Mouse (Mus musculus): ENCODE results near the gene Scrt2. TPM values are rescaled to one million over a fixed set of nuclear protein-coding genes. Genes with fewer than 3 reads are reported as not detected.

Gene Scrt2
- polyA plus RNA-seq, 2 experiments = 0.36 TPM; not detected in 1

GRCm38 (mm10) chr2:152048981-152049441 lies 32.3 kb upstream of the Scrt2 start:
- Histone ChIP-seq H3K9me3 (ENCODE audit: control insufficient read depth, low read length) (no peaks in the 10 kb centered on the region), H3K4me3 (replicated peaks; ENCODE audit: low read length) (peak overlapping the region; percentile 53), H3K9ac (ENCODE audit: low read depth, low read length, severe bottlenecking) (peak overlapping the region; percentile 60), H3K27ac (replicated peaks; ENCODE audit: low read depth, low read length) (no peak overlapping the region), H3K36me3 (ENCODE audit: control insufficient read depth, insufficient read depth, low read length) (no peaks in the 10 kb centered on the region), H3K27me3 (ENCODE audit: control insufficient read depth, insufficient read depth, low read length) (peaks cover 55% of the 10 kb centered on the region), H3K4me2 (replicated peaks; ENCODE audit: low read depth, low read length, severe bottlenecking) (peak overlapping the region; percentile 96), H3K4me1 (ENCODE audit: control insufficient read depth, insufficient read depth, low read length) (peaks cover 2% of the 10 kb centered on the region; the same call in 1 of the 2 replicates)
- under 1% methylated on average over 24 of the region's 24 CpGs for WGBS
- ATAC-seq (ENCODE audit: low FRiP score, low read depth) (0 out of 2 replicates have a peak, but pooled peaks have one; percentile 11), DNase-seq (ENCODE audit: low spot score) (no peak)
- no peak for TF ChIP-seq POLR2A (IDR thresholded peaks at IDR 0.05; ENCODE audit: borderline replicate concordance, extremely low read depth, insufficient read depth, insufficient read length)

DNA sequence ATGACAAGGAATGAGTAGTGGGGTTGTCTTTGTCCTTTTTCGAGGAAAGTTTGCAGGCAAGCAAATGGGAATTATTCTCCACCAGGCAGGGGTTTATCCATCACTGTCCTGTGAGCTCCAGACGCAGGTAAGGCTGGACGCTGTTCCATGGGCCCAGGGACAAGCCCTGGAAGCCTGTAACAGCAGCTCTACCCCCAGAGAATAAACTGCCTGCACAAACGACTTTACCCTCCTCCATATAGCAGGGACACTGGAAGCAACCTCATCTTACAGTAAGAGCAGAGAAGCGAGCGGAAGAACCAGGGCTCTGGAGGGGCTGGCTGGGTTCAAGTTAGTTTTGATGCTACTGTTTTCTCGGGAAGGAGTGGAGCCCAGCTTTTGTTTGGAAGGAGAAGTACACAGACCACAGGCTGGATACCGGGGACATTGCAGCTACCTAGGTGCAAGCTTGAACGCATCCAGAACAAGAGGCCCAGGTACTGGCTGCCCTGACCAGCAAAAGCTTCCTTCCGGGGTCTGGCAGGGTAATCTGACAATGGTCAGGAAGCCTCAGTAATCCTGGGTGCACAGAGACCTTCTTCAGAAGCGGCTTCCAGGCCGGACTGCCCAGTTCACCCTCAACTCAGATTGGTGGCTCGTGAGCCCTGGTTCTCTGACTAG lies 31.6 kb upstream of the Scrt2 start:
- WGBS = 4% methylated on average over 13 of the region's 13 CpGs
- H3K4me2 ChIP-seq (replicated peaks; ENCODE audit: low read depth, low read length, severe bottlenecking) = peak overlapping the region; percentile 96; the same call in 1 of the 2 replicates
- TF ChIP-seq POLR2A (IDR thresholded peaks at IDR 0.05; ENCODE audit: borderline replicate concordance, extremely low read depth, insufficient read depth, insufficient read length) = no peak
- no peak for ATAC-seq (ENCODE audit: low FRiP score, low read depth)
- H3K4me3 ChIP-seq (replicated peaks; ENCODE audit: low read length) = no peak overlapping the region; the same call in 1 of the 2 replicates
- H3K27ac ChIP-seq (replicated peaks; ENCODE audit: low read depth, low read length) = no peak overlapping the region
- peaks cover 2% of the 10 kb centered on the region; the same call in 1 of the 2 replicates for H3K4me1 ChIP-seq (ENCODE audit: control insufficient read depth, insufficient read depth, low read length)
- H3K27me3 ChIP-seq (ENCODE audit: control insufficient read depth, insufficient read depth, low read length) = peaks cover 55% of the 10 kb centered on the region
- no peaks in the 10 kb centered on the region for H3K9me3 ChIP-seq (ENCODE audit: control insufficient read depth, low read length)
- H3K9ac ChIP-seq (ENCODE audit: low read depth, low read length, severe bottlenecking) = no peak overlapping the region
- no peaks in the 10 kb centered on the region for H3K36me3 ChIP-seq (ENCODE audit: control insufficient read depth, insufficient read depth, low read length)
- no peak for DNase-seq (ENCODE audit: low spot score)

DNA sequence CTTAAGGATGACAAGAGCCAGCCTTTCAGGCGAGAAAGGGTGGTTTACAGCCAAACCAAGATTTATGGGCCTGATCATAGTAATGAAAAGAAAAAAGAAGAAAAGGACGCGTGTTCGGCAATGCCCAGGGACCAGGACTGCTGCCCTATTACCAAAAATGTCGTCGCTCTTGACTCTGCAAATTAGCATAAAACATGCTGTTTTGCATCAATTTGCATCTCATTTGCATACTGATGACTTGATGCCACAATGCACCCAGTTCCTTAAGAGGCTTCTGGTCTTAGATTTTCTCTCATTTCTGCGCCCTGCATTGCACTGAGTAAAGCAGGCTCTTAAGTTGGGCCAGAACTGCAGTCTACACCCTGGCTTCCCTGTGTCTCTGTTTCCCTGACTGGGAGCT lies 31.0 kb upstream of the Scrt2 start:
- no peak overlapping the region for H3K27ac ChIP-seq (replicated peaks; ENCODE audit: low read depth, low read length)

DNA sequence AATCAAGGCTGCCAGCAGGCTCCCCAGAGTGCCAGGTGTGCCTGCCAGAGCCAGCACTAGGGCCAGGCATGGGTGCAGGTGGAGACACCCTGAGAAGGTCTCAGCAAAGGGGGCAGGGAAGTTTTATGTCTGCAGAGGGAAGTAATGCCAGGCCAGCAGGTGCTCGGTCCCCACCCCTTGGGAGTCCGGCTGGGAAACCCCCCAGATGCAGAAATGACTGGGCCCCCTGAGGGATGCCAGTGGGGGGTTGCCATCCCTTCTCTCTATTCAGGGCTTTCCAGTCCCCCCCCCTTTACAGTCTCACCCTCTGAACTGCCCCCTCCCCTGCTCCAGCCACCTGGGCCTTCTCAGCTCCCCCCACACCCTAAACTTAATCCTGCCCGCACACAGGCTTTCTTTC lies 29.3 kb upstream of the Scrt2 start:
- Histone ChIP-seq H3K27ac (replicated peaks; ENCODE audit: low read depth, low read length) (no peak overlapping the region), H3K27me3 (ENCODE audit: control insufficient read depth, insufficient read depth, low read length) (peaks cover 48% of the 10 kb centered on the region), H3K4me1 (ENCODE audit: control insufficient read depth, insufficient read depth, low read length) (peaks cover 2% of the 10 kb centered on the region; the same call in 1 of the 2 replicates), H3K9ac (ENCODE audit: low read depth, low read length, severe bottlenecking) (no peak overlapping the region), H3K36me3 (ENCODE audit: control insufficient read depth, insufficient read depth, low read length) (no peaks in the 10 kb centered on the region), H3K4me2 (replicated peaks; ENCODE audit: low read depth, low read length, severe bottlenecking) (no peak overlapping the region), H3K9me3 (ENCODE audit: control insufficient read depth, low read length) (no peaks in the 10 kb centered on the region), H3K4me3 (replicated peaks; ENCODE audit: low read length) (no peak overlapping the region)
- no peak for TF ChIP-seq POLR2A (IDR thresholded peaks at IDR 0.05; ENCODE audit: borderline replicate concordance, extremely low read depth, insufficient read depth, insufficient read length)
- WGBS = 67% methylated on average over 3 of the region's 3 CpGs
- no peak for DNase-seq (ENCODE audit: low spot score)
- no peak for ATAC-seq (ENCODE audit: low FRiP score, low read depth)

More for the DNA sequence above, 31.0 kb upstream of the Scrt2 start:
- H3K4me3 ChIP-seq (replicated peaks; ENCODE audit: low read length) = no peak overlapping the region
- H3K4me2 ChIP-seq (replicated peaks; ENCODE audit: low read depth, low read length, severe bottlenecking) = no peak overlapping the region
- 9% methylated on average over 7 of the region's 7 CpGs for WGBS
- peaks cover 2% of the 10 kb centered on the region; the same call in 1 of the 2 replicates for H3K4me1 ChIP-seq (ENCODE audit: control insufficient read depth, insufficient read depth, low read length)
- H3K27me3 ChIP-seq (ENCODE audit: control insufficient read depth, insufficient read depth, low read length) = peaks cover 55% of the 10 kb centered on the region
- H3K36me3 ChIP-seq (ENCODE audit: control insufficient read depth, insufficient read depth, low read length) = no peaks in the 10 kb centered on the region
- no peak overlapping the region for H3K9ac ChIP-seq (ENCODE audit: low read depth, low read length, severe bottlenecking)
- H3K9me3 ChIP-seq (ENCODE audit: control insufficient read depth, low read length) = no peaks in the 10 kb centered on the region
- DNase-seq (ENCODE audit: low spot score) = no peak
- no peak for TF ChIP-seq POLR2A (IDR thresholded peaks at IDR 0.05; ENCODE audit: borderline replicate concordance, extremely low read depth, insufficient read depth, insufficient read length)
- no peak for ATAC-seq (ENCODE audit: low FRiP score, low read depth)

- Histone ChIP-seq H3K27me3 (ENCODE audit: control insufficient read depth, insufficient read depth, low read length) (peaks cover 14% of the 10 kb centered on the region; the same call in 1 of the 2 replicates), H3K4me1 (ENCODE audit: control insufficient read depth, insufficient read depth, low read length) (no peaks in the 10 kb centered on the region), H3K9me3 (ENCODE audit: control insufficient read depth, low read length) (no peaks in the 10 kb centered on the region), H3K4me2 (replicated peaks; ENCODE audit: low read depth, low read length, severe bottlenecking) (no peak overlapping the region), H3K27ac (replicated peaks; ENCODE audit: low read depth, low read length) (no peak overlapping the region), H3K9ac (ENCODE audit: low read depth, low read length, severe bottlenecking) (no peak overlapping the region), H3K4me3 (replicated peaks; ENCODE audit: low read length) (no peak overlapping the region), H3K36me3 (ENCODE audit: control insufficient read depth, insufficient read depth, low read length) (no peaks in the 10 kb centered on the region)
- no peak for ATAC-seq (ENCODE audit: low FRiP score, low read depth)
- TF ChIP-seq POLR2A (IDR thresholded peaks at IDR 0.05; ENCODE audit: borderline replicate concordance, extremely low read depth, insufficient read depth, insufficient read length) = no peak
- 60% methylated on average over 1 of the region's 1 CpGs for WGBS
- DNase-seq (ENCODE audit: low spot score) = no peak
Observed at GRCm38 (mm10) chr2:152055406-152055805, 25.9 kb upstream of the Scrt2 start.
